Mouse (Mus musculus): ENCODE measurements around the gene Mrps24. TPM values are rescaled to one million over a fixed set of nuclear protein-coding genes. Genes with fewer than 3 reads are reported as not detected.

Gene Mrps24
- polyA plus RNA-seq, 1 experiment from 2014 or later, result 170 TPM

DNA sequence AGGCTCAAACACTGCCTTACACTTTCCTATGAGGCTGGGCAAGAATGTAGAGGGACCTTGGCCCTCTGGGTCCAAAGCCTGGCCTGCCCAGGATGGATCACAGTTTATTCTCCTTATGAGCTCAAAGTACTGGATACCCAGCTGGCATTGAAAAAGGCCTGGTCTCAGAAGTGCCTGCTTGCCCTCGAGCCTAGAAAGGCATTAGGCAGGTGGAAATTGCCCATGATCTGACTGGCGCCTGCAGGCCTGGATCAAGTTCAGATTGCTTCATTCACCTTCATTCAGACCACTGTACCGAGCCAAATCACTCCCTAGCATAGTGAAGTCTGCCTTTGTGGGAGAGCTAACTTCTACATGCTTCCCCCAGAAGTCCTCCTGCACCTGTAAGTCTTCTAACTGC lies 24.4 kb upstream of the Mrps24 start:
- no peak overlapping the region for H3K4me3 ChIP-seq (ENCODE audit: low read depth, low read length)
- H3K9ac ChIP-seq (replicated peaks; ENCODE audit: low read length), result no peak overlapping the region
- ATAC-seq (replicated peaks; ENCODE audit: insufficient number of reproducible peaks, low FRiP score, low TSS enrichment, low read depth) (no peak), DNase-seq (ENCODE audit: low spot score) (no peak)
- no peaks in the 10 kb centered on the region for H3K9me3 ChIP-seq (replicated peaks; ENCODE audit: control insufficient read depth, low read length)
- no peak overlapping the region for H3K27ac ChIP-seq (replicated peaks; ENCODE audit: low read depth, low read length)
- no peaks in the 10 kb centered on the region for H3K27me3 ChIP-seq (ENCODE audit: control insufficient read depth, insufficient read depth, low read length)
- WGBS, result 82% methylated on average over 3 of the region's 3 CpGs
- no peaks in the 10 kb centered on the region for H3K4me1 ChIP-seq (ENCODE audit: control insufficient read depth, insufficient read depth, low read length)
- no peaks in the 10 kb centered on the region for H3K36me3 ChIP-seq (replicated peaks; ENCODE audit: control insufficient read depth, insufficient read depth, low read depth, low read length)
- H3K4me2 ChIP-seq (ENCODE audit: low read depth, low read length), result no peak overlapping the region

DNA sequence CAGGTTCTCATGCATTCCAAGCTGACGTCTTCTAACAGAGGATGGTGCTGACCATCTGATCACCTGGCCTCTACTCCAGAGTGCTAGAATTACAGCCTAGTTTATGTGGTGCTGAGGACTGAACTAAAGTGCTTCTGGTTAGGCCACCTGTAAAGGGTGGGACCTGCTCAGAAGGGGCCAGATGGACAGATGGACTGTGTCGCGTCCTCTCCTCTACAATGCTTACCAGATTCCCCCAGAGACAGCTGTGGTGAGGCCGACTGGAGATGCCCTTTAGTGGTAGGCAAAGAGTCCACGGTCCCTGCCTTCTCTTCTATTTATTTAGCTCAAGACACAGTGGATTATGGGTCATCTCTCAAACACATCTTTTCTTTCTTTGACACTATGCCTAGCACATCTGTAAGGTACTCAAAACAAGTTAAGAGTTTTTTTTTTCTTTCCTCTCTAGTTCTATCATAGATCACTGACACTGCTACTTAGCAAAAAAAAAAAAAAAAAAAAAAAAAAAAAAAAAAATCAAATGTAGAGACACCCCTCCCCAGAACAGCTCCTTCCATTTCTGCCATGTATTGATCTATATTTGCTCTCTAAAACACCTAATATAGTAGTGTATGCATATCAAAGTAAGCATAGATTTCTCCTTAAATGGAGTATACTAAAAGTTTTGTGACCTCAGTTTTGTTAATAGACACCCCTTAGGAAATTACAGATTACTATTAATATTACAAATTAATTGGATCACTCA lies 23.6 kb upstream of the Mrps24 start:
- no peak overlapping the region for H3K27ac ChIP-seq (replicated peaks; ENCODE audit: low read depth, low read length)
- H3K9me3 ChIP-seq (replicated peaks; ENCODE audit: control insufficient read depth, low read length), result no peaks in the 10 kb centered on the region
- H3K4me3 ChIP-seq (ENCODE audit: low read depth, low read length), result no peak overlapping the region
- no peak for DNase-seq (ENCODE audit: low spot score)
- no peaks in the 10 kb centered on the region for H3K27me3 ChIP-seq (ENCODE audit: control insufficient read depth, insufficient read depth, low read length)
- no peaks in the 10 kb centered on the region for H3K36me3 ChIP-seq (replicated peaks; ENCODE audit: control insufficient read depth, insufficient read depth, low read depth, low read length)
- no peaks in the 10 kb centered on the region for H3K4me1 ChIP-seq (ENCODE audit: control insufficient read depth, insufficient read depth, low read length)
- no peak overlapping the region for H3K9ac ChIP-seq (replicated peaks; ENCODE audit: low read length)
- no peak overlapping the region for H3K4me2 ChIP-seq (ENCODE audit: low read depth, low read length)
- 78% methylated on average over 5 of the region's 5 CpGs for WGBS
- ATAC-seq (replicated peaks; ENCODE audit: insufficient number of reproducible peaks, low FRiP score, low TSS enrichment, low read depth), result no peak

DNA sequence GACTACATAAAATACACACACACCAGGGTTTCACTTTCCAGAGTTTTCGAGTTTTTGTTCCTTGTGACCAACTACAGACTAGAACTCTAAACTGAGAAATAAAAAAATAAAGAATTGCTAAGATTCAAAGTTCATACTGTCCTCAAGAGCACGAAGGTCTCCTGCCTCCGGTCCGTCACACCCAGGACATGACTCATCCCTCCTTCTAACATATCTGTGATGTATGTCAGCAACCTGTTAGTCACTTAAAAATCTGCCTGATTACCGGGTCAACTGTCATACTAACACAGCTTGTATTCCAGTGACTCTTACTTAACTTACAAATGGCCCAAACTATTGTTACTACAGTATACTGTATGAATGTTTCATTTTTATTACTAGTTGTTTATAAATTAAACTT lies 21.7 kb upstream of the Mrps24 start:
- no peaks in the 10 kb centered on the region for H3K27me3 ChIP-seq (ENCODE audit: control insufficient read depth, insufficient read depth, low read length)
- H3K9ac ChIP-seq (replicated peaks; ENCODE audit: low read length), result no peak overlapping the region
- ATAC-seq (replicated peaks; ENCODE audit: insufficient number of reproducible peaks, low FRiP score, low TSS enrichment, low read depth), result no peak
- no peaks in the 10 kb centered on the region for H3K36me3 ChIP-seq (replicated peaks; ENCODE audit: control insufficient read depth, insufficient read depth, low read depth, low read length)
- H3K4me2 ChIP-seq (ENCODE audit: low read depth, low read length), result no peak overlapping the region
- no peaks in the 10 kb centered on the region for H3K4me1 ChIP-seq (ENCODE audit: control insufficient read depth, insufficient read depth, low read length)
- H3K4me3 ChIP-seq (ENCODE audit: low read depth, low read length), result no peak overlapping the region
- H3K9me3 ChIP-seq (replicated peaks; ENCODE audit: control insufficient read depth, low read length), result no peaks in the 10 kb centered on the region
- no peak for DNase-seq (ENCODE audit: low spot score)
- WGBS, result 86% methylated on average over 5 of the region's 5 CpGs
- no peak overlapping the region for H3K27ac ChIP-seq (replicated peaks; ENCODE audit: low read depth, low read length)

DNA sequence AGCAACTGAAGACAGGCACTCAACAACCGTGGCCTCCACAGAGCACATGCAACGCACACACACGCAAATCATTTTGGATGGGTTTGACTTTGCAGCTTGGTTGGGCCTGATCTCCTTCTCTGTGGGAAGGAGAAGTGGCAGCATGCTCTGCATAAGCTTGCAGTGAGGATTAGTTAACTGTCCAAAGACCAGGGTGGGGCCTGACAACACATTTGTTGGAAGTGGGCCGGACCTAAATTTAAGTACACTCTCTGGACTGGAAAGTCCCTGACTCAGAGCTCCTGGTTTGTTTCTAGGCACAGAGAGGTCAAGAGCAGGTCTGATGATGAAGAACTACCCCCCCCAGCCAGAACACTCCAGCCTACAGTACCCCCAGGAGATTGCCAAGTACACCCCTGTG lies 18.8 kb upstream of the Mrps24 start:
- no peak for DNase-seq (ENCODE audit: low spot score)
- Histone ChIP-seq H3K4me2 (ENCODE audit: low read depth, low read length) (no peak overlapping the region), H3K4me1 (ENCODE audit: control insufficient read depth, insufficient read depth, low read length) (no peaks in the 10 kb centered on the region), H3K27me3 (ENCODE audit: control insufficient read depth, insufficient read depth, low read length) (no peaks in the 10 kb centered on the region), H3K36me3 (replicated peaks; ENCODE audit: control insufficient read depth, insufficient read depth, low read depth, low read length) (no peaks in the 10 kb centered on the region), H3K9ac (replicated peaks; ENCODE audit: low read length) (no peak overlapping the region), H3K9me3 (replicated peaks; ENCODE audit: control insufficient read depth, low read length) (no peaks in the 10 kb centered on the region), H3K27ac (replicated peaks; ENCODE audit: low read depth, low read length) (no peak overlapping the region), H3K4me3 (ENCODE audit: low read depth, low read length) (no peak overlapping the region)
- no peak for ATAC-seq (replicated peaks; ENCODE audit: insufficient number of reproducible peaks, low FRiP score, low TSS enrichment, low read depth)
- WGBS, result 93% methylated on average over 4 of the region's 4 CpGs

DNA sequence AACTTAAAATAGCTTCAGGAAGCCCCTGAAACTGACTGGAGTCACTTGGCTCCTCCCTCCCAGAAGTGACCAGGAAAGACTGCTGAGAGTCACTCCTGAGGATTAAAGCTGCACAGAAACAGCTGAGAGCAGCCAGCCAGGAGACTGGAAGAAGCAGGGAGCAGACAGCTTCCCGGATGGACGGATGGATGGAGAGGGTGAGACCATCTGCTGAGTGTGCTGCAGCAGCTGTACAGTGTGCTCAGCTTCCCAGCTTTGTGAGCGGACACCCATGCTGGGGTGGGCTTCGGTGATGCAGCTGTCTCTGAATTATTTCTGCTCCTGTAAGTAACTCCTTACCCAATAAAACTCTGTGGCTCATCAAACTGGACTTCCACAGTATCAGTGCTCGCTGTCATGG lies 16.9 kb upstream of the Mrps24 start:
- Histone ChIP-seq H3K4me2 (ENCODE audit: low read depth, low read length) (no peak overlapping the region), H3K9me3 (replicated peaks; ENCODE audit: control insufficient read depth, low read length) (no peaks in the 10 kb centered on the region), H3K9ac (replicated peaks; ENCODE audit: low read length) (peak overlapping the region; percentile 22), H3K4me3 (ENCODE audit: low read depth, low read length) (no peak overlapping the region), H3K27me3 (ENCODE audit: control insufficient read depth, insufficient read depth, low read length) (no peaks in the 10 kb centered on the region), H3K36me3 (replicated peaks; ENCODE audit: control insufficient read depth, insufficient read depth, low read depth, low read length) (no peaks in the 10 kb centered on the region), H3K4me1 (ENCODE audit: control insufficient read depth, insufficient read depth, low read length) (no peaks in the 10 kb centered on the region), H3K27ac (replicated peaks; ENCODE audit: low read depth, low read length) (no peak overlapping the region)
- WGBS, result 73% methylated on average over 5 of the region's 5 CpGs
- no peak for DNase-seq (ENCODE audit: low spot score)
- no peak for ATAC-seq (replicated peaks; ENCODE audit: insufficient number of reproducible peaks, low FRiP score, low TSS enrichment, low read depth)

DNA sequence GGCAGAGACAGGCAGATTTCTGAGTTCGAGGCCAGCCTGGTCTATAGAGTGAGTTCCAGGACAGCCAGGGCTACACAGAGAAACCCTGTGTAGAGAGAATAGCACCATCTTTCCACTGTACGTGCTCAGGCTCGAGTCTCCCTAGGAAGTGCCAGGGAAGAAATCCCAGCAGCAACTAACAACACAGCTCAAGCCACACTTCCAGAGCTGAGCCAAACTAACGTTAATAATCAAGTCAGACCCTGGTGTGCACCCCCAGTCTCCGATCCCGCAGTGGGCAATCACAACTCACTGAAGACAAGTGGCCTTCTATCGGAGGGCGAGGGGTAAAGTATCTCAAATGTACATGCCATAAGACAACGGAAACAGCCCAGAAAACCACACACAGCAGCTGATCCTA lies 14.1 kb upstream of the Mrps24 start:
- Histone ChIP-seq H3K27me3 (ENCODE audit: control insufficient read depth, insufficient read depth, low read length) (no peaks in the 10 kb centered on the region), H3K4me1 (ENCODE audit: control insufficient read depth, insufficient read depth, low read length) (no peaks in the 10 kb centered on the region), H3K4me2 (ENCODE audit: low read depth, low read length) (no peak overlapping the region), H3K36me3 (replicated peaks; ENCODE audit: control insufficient read depth, insufficient read depth, low read depth, low read length) (no peaks in the 10 kb centered on the region), H3K27ac (replicated peaks; ENCODE audit: low read depth, low read length) (no peak overlapping the region), H3K9me3 (replicated peaks; ENCODE audit: control insufficient read depth, low read length) (no peaks in the 10 kb centered on the region), H3K9ac (replicated peaks; ENCODE audit: low read length) (no peak overlapping the region), H3K4me3 (ENCODE audit: low read depth, low read length) (no peak overlapping the region)
- no peak for ATAC-seq (replicated peaks; ENCODE audit: insufficient number of reproducible peaks, low FRiP score, low TSS enrichment, low read depth)
- WGBS, result 88% methylated on average over 9 of the region's 9 CpGs
- no peak for DNase-seq (ENCODE audit: low spot score)

DNA sequence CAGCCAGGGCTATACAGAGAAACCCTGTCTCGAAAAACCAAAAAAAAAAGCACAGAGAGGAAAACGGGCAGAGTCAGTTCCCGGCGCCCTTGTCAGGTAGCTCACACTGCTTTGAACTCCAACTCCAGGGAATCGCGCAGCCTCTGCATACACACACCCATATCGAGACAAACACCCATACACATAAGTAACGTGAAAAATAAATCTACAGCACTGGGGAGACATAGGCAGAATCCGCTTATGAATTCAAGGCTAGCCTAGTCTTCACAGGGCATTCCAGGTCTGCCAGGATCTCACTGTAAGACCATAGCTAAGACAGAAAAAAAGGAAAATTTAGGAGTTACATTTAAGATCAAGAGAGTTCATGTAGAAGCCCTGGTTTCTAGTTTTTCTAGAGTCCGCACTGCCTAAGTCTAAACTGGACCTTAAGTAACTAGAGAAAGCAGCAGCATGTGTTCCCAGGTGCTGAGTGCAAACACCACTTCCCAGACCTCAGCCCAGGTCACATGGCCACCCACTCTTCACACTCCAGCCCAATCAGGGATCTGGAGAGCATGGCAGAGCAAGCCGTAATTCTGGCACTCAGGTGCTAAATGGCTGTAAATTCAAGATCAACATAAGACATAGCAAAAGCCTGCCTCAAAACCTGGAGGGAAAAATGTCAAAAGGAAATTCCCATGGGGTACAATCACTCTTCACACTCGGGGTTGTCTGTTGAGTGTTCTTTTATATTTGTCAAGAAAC lies 3.3 kb upstream of the Mrps24 start:
- Histone ChIP-seq H3K36me3 (replicated peaks; ENCODE audit: control insufficient read depth, insufficient read depth, low read depth, low read length) (peaks cover 4% of the 10 kb centered on the region; the same call in 1 of the 2 replicates), H3K4me2 (ENCODE audit: low read depth, low read length) (no peak overlapping the region), H3K4me3 (ENCODE audit: low read depth, low read length) (no peak overlapping the region), H3K4me1 (ENCODE audit: control insufficient read depth, insufficient read depth, low read length) (no peaks in the 10 kb centered on the region), H3K27ac (replicated peaks; ENCODE audit: low read depth, low read length) (no peak overlapping the region), H3K9me3 (replicated peaks; ENCODE audit: control insufficient read depth, low read length) (no peaks in the 10 kb centered on the region), H3K9ac (replicated peaks; ENCODE audit: low read length) (no peak overlapping the region), H3K27me3 (ENCODE audit: control insufficient read depth, insufficient read depth, low read length) (no peaks in the 10 kb centered on the region)
- ATAC-seq (replicated peaks; ENCODE audit: insufficient number of reproducible peaks, low FRiP score, low TSS enrichment, low read depth), result no peak
- 92% methylated on average over 12 of the region's 12 CpGs for WGBS
- DNase-seq (ENCODE audit: low spot score), result no peak

DNA sequence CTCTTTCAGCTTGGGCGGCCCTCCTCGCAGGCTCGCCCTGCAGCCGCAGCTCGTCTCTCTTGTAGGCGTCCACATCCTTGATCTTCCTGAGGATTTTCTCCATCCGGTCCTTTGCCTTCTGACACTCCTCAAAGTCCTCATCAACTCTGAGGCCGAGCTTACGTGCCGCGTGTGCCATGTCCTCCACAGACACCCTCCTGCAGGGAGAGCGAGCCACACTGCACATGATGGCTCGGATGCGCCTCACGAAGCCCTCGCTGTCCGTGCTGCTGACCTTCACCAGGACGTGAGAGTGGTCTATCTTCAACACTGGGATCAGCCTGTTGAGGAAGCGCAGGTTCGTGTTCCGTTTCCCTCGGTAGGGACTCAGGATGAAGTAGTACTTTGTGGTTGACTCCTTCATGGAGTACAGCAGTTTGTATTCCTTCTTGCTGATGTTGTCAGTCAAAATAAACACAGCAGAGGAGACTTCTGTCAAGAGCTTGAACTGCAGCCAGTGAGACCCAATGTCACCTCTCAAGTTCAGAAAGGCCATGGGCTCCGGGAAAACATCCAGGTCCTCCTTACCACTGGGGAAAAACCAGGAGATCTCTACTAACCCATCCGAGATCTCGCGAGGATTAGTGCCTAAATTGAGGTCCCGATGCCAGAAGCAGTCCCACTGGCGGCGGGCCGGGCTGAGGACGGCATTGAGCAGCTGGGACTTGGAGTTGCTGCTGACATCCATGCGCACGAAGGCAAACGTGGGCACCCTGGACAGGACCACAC lies 1.6 kb upstream of the Mrps24 start:
- no peak overlapping the region for H3K9ac ChIP-seq (replicated peaks; ENCODE audit: low read length)
- no peak overlapping the region for H3K27ac ChIP-seq (replicated peaks; ENCODE audit: low read depth, low read length)
- peaks cover 4% of the 10 kb centered on the region; the same call in 1 of the 2 replicates for H3K36me3 ChIP-seq (replicated peaks; ENCODE audit: control insufficient read depth, insufficient read depth, low read depth, low read length)
- DNase-seq (ENCODE audit: low spot score), result no peak
- ATAC-seq (replicated peaks; ENCODE audit: insufficient number of reproducible peaks, low FRiP score, low TSS enrichment, low read depth), result no peak
- no peak overlapping the region for H3K4me2 ChIP-seq (ENCODE audit: low read depth, low read length)
- no peaks in the 10 kb centered on the region for H3K9me3 ChIP-seq (replicated peaks; ENCODE audit: control insufficient read depth, low read length)
- 91% methylated on average over 34 of the region's 34 CpGs for WGBS
- H3K4me3 ChIP-seq (ENCODE audit: low read depth, low read length), result no peak overlapping the region
- no peaks in the 10 kb centered on the region for H3K4me1 ChIP-seq (ENCODE audit: control insufficient read depth, insufficient read depth, low read length)
- H3K27me3 ChIP-seq (ENCODE audit: control insufficient read depth, insufficient read depth, low read length), result no peaks in the 10 kb centered on the region

All from embryonic facial prominence, embryonic 11.5 days (tissue).